Mouse (Mus musculus): ENCODE data around the gene Tmem212. TPM values are rescaled to one million over a fixed set of nuclear protein-coding genes. Genes with fewer than 3 reads are reported as not detected.

Tmem212 gene
- total RNA-seq, 2 experiments from 2014 or later, result 1.2 to 1.8 TPM

DNA sequence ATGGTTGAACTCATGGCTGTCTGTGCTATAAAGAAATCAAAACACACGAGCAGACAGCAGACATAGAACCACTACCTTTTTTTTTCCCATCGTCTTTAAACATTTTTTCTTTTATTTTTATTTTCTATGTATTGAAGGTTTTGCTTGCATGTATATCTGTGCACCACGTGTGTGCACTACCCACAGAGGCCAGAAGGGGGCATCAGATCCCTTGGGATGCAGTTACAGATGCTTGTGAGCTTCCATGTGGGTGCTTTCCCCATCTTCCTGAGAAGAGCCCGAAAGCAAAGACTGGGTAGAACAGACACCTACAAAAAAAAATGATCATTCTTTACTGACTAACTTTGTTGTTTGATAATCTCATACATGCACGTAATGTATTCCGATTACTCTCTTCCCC lies 5.7 kb upstream of the Tmem212 start:
- DNase-seq (ENCODE audit: extremely low spot score in 1 of 2, low spot score in 1 of 2), result no peak

DNA sequence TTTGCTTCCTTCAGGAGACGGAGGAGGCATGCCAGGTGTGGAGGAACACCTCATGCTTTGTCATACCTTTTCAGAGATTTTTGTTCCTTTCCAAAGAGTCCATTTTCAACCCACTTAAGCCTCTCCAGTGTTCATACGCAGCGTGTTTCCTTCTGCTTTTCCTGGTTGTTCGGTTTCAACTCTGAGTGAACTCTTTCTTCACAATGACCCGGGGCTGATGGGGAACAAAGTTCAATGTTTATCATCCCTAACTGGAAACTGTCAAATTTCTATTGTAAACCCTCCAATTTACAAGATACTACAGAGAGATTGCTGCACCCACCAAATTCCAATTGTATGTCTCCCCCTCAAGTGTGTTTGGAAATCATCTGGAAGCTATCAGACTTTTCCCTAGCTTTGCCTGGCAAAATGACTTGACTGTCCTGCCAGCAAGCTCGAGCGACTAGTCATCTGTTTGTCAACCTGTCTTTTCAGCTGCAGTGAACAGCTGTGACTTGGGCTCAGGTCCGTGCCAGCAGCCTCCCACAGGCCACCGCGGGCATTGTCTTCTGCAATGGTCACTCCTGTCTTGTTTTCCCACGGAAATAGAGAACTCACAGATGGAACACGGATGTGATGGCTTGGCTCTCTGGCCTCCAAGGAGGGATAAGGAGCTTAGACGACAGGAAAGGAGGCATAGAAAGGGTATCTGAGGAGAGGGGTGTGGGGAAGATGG lies 3.0 kb upstream of the Tmem212 start:
- peak in 1 of 2 experiments; percentile 14 for DNase-seq (ENCODE audit: extremely low spot score in 1 of 2, low spot score in 1 of 2)

DNA sequence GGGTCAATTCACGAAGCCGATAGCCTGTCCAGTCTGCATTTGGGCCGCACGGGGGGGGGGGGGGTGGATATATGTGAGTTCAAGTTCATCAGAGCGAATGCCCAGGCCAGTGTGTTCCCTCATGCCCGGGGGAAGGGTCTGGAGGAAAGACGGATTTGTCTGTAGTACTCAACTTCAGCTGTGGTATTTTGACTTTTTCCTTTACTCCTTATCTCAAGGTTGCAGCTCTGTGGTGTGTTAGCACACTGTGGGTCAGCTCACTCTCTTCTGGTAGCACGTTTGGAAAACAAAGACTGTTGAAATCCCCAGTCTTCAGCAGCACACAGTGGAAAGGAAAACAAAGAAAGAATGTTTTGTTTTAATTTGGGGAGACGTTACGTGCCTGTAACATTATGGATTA lies 2.0 kb upstream of the Tmem212 start:
- DNase-seq (ENCODE audit: extremely low spot score in 1 of 2, low spot score in 1 of 2), result no peak

DNA sequence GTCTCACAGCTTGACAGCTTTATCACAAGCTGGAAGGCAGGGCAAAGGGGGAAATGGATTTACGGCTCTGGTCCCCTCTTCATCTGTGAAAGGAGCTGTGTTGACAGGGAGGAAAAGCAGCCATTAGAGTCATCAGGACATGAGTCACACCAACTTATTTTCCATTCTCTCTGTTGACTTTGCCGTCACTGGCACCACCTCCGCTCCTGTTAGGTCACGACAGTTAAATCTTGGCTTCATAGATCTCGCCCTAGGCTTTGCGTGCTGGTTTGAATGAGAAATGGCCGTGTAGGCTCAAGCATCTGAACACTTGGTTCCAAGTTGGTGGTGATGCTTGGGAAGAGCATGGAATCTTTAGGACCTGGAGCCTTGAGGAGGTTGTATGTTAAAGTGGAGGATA lies 9.6 kb downstream of the Tmem212 start:
- DNase-seq (ENCODE audit: extremely low spot score in 1 of 2, low spot score in 1 of 2), result no peak

DNA sequence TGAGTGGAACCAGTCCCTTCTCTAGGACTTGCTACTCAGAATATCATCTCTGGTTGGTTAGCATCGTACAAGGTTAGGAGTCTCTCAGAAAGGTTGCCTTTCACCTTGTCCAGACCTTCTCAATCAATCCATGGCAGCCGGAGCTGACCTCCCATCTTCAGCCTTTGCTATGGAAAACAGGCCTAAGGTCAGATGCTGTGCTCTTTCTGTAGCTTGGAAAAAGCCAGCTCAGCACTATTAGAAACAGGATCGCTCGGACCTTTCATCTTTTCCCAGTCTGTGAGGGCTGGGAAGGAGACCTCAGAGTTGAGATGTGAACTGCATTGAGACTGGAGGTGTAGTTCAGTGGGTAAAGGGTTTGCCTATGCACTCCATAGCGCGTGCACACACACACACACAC lies 10.6 kb downstream of the Tmem212 start:
- no peak for DNase-seq (ENCODE audit: extremely low spot score in 1 of 2, low spot score in 1 of 2)

DNA sequence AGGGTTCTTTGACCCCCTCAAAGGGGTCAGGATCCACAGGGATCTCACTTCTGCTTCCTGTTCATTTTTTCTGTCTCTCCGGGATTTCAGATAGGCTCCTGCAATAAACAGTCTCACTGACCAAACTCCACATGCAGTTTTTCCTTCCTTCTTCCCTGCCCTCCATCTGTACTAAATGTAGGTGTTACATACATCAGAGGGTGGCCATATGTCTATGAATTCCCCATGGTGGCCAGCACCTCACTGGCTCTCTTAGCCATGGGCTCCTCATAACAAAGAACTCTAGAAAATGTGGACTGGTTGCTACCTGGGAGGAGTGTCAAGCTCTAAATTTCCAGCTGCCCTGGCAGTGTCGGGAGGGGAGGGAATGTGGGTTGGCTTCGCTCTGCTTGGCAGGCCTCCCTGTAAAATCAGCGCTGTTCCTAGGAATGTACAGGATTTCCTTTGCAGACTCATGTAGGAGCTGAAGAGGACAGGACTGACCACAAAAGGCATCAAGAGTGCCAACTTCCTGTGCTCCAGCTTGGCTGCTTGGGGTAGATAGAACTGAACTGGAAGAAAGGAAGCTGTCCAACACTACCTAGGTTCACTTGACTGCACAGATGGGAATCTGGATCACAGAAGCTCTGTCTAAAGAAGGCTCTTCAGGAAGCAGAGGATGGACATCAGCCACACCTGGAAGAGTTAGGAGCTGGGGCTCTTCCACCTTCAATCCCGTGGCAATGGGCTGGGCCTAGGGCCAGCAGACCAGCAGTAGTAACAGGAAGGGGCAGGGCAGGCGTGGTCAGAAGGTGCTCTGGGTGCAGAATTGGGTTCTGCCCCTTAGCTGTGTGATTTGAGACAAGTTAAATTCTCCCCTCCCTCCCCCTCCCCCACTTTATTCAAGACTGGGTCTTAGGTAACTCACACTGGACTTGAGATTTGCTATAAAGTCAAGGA lies 14.0 kb downstream of the Tmem212 start:
- no peak for DNase-seq (ENCODE audit: extremely low spot score in 1 of 2, low spot score in 1 of 2)

DNA sequence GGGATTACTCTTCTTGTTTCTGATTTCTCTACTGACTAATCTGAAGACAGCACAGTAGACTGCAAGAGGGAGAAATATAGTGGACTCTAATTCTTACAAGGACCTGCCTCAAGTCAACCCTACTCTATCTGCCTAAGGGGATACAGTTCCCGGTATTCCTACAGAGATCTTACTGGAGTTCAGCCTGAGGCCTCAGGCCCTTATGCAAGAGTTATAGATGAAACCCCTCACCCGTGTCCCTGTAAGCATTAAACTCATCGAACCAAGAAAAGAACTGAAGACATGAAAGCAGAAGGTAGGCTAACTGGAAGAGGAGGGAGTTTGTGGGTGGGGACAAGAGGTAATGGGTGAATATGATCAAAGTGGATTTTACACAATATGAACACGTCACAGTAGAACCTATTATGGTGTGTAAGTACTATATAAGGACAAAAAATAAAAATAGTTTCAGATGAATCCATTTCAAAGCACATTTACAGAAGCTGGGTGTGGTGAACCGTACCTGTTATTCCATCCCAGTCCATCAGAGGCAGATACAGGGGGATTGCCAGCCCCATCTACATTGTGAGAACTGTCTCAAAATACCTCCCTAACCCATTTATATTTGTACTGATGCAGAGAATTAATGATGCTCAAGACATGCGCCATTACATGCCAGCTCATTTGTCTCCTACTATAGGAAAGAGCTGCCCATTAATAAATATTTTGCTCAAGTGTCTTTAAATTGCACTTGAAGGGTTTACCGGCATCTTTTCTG lies 17.1 kb downstream of the Tmem212 start:
- no peak for DNase-seq (ENCODE audit: extremely low spot score in 1 of 2, low spot score in 1 of 2)

DNA sequence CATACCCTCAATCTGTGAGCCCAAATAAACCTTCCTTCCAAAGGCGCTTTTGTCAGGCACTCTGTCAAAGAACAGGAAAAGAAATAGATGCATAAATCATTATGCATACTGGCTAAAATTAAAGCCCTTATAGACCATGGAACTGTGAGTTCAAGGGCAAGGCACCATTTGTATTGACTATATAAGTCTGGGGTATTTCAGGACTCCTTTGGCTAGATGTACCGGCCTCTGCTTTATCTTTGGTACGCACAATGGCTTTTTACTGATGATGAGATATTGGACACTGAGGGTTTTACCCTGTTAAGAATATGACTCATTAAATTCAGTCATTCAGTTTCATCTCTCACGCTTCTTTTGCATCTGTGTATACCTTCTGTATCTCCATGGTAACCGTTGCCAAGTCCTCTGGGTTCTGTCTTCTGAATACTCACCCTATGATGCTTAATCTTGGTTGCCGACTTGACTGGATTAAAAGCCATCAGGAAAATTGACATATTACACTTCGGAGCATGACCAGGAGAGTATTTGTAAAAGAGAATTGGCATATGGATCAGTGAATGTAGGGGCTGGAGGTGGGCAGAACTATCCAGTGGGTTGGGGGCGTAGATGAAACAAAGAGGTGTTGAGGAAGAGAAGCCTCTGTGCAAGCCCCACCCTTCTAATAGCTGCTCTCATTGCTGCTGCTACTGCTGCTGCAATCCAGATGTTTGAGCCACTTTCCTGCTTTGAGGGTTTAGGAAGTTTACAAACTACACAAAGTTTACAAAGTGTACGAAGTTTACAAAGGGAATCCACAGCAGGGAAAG lies 22.7 kb downstream of the Tmem212 start:
- DNase-seq (ENCODE audit: extremely low spot score in 1 of 2, low spot score in 1 of 2), result no peak

DNA sequence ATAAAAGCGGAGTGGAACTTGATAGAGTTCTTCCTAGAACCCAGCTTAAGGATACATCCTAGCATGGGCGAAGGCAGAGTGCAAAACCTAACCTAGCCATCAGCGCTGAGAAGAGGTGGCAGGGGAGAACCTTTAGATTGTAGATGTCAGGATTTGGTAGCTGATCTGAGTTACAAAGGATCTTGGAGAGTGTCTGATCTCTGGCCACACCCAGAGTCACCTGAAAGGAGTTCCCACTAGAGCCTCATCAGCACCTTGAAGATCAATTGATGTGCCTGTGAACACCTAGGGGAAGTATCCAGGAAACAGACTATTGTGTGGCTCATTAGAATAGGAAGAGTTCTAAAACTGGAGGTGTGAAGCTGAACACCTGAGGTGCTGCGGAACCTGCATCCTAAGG lies 23.7 kb downstream of the Tmem212 start:
- no peak for DNase-seq (ENCODE audit: extremely low spot score in 1 of 2, low spot score in 1 of 2)

DNA sequence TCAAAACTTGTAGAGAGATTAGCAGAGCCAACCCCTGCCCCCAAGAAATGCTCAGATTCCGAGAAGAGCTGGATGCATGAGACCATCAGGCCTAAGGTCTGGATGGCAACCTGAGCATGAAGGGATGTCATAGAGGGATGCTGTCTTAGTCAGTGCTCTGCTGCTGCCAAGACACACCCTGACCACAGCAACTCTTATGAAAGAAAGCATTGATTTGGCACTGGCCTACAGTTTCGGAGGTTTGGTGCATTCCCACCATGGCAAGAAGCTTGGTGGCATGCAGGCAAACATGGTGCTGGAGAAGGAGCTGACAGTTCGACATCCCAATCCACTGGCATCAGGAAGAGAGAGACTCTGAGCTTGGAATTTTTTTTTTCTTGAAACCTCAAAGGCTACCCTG lies 24.3 kb downstream of the Tmem212 start:
- DNase-seq (ENCODE audit: extremely low spot score in 1 of 2, low spot score in 1 of 2), result no peak

DNA sequence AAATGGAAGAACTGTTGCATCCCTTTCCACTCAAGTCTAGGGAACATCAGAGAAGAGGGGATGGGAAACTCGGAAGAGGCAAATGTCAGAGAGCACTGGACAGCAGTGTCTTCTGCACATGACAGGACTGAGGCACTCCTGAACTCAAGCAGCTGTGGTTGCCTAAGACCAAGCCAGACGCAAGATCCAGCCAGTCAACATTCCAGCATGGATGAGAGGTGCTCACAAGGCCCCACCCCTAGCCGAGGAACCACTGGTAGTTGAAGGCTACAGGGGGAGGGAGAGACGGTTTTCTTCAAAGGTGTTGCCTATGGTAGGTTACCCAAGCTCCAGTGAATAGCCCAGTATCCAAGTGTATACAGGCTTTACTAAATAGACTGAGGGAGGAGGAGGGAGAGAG lies 24.8 kb downstream of the Tmem212 start:
- DNase-seq (ENCODE audit: extremely low spot score in 1 of 2, low spot score in 1 of 2), result no peak

DNA sequence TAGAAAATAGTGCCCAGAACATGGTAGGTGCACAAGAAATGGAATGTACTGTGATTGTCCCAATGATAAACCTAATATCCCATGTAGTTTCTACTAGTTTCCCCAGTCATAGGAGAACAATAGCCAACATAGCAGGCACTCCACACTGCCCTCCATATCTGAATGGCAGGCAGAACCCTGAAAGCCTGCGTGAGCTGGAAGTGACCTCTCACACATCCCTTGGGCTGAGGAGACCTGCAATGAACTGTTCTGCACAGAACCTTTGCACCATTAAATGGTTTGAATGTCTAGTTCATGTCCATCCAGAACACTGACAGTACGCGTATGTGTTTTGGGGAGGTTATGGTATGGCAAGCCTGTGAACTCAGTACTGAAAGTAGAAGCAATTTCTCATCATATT lies 27.5 kb downstream of the Tmem212 start:
- DNase-seq (ENCODE audit: extremely low spot score in 1 of 2, low spot score in 1 of 2), result no peak

DNA sequence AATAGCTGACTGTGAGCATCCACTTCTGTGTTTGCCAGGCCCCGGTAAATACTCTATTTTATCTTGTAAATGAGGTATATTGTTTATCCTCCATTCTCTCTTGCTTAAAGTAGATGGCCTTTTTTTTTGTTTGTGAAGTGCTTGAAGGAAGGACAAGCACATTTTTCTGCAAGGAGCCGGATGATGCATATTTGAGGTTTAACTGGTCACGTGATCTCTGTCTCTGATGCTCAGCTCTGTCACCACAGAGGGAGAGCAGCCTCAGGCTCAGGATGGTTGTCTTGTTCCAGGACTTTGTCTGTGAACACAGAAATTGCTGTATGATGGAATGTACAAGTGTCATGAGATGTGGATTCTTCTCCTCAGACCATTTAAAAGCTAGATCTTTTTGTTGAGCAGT lies 28.4 kb downstream of the Tmem212 start:
- DNase-seq (ENCODE audit: extremely low spot score in 1 of 2, low spot score in 1 of 2), result no peak

DNA sequence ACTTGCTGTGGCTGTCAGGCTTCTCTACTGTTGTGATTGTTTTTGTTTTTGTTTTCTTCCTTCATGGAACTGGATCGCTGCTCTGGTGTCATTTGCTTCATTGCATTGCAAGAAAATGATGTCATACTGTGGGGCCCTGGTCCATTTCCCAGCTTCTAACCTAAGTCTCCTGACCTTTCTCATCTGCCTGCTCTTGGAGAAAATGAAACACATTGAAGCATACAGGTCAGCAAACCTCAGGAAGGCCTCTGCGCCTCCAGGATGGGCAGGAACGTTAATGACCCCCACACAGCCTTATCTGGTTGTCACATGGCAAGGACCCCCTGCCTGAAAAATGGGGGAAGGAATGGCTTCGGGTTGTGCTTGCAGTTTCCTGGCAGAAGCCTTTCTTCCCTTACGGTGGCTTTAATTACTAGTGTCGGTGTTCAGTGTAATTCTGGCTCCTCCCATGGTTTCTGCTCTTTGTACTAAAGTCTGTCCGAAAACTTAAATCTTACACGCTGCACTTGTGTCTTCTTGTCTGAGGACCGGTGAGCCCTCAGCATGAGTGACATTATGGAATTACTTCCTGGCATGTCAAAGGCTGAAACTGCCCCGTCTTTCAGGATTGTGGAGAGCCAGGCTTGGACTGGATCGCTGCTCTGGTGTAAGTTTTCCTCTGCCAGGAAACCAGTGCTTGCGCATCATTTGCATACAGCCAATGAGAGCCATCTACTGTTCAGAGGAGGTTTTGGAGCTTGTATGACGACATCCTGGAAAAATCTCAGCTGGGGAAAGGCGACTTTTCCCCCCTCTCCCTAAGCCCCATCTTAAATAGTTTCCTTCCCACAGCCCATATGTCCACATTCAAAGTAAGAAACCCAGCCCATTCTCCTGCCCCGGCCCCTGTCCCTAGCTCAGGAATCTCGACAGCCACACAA lies 33.1 kb downstream of the Tmem212 start:
- DNase-seq (ENCODE audit: extremely low spot score in 1 of 2, low spot score in 1 of 2), result peak; percentile 31 to 44

DNA sequence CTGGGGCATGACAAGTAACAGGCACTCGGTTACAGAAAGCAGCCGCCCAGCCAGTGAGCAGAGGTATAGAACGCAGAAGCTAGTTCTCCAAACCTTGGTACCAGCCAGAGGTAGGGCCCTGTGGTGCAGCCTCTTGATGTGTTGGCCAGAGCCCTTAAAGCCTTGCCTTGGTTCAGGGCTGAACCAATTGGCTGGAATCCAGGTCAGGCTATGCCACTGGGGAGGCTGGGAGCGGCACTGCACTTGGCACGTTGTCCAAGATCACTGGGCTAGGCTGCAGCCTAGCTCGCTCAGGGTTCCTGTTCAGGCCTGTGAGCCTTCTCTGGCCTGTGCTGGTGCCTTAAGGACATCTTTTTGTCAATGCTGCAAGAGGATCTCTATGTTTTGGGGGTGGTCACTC lies 34.6 kb downstream of the Tmem212 start:
- DNase-seq (ENCODE audit: extremely low spot score in 1 of 2, low spot score in 1 of 2), result peak in 1 of 2 experiments; percentile 16

DNA sequence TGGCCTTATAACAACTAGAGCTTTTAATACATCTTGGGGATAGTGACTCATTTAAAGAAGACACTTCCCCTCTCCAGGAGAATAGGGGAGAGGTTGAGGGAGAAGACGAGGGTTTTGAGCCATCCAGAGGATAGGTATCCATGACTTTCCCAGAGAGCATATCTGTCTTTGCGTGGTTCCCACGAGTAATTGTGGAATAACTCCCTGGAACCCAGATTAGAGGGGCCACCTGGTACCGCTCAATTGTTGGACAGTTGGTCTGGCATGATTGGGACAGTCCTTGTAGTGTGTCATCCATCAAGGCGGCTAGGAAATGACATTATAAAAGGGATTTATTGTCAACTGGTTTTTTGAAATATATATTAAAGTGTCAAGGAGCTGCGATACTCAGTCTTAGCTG lies 35.1 kb downstream of the Tmem212 start:
- DNase-seq (ENCODE audit: extremely low spot score in 1 of 2, low spot score in 1 of 2), result no peak

DNA sequence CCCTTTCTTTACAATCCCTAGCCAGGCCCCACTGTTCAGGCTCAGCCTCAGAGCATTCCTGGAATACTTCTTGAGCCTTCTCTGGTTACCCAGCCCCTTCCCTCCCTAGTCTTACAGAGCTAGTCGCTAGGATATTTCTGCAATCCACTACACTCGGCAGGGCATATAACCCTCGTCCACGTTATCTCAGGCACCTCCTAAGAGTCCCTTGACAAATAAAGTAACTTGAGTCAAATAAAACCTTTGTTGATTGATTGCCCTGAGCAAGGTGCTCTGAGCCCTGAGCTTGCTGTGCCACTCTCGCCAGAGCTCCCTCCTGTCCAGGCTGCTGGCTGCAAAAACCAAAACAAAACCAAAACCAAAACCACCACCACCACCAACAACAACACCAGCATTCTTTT lies 37.0 kb downstream of the Tmem212 start:
- DNase-seq (ENCODE audit: extremely low spot score in 1 of 2, low spot score in 1 of 2), result no peak

DNA sequence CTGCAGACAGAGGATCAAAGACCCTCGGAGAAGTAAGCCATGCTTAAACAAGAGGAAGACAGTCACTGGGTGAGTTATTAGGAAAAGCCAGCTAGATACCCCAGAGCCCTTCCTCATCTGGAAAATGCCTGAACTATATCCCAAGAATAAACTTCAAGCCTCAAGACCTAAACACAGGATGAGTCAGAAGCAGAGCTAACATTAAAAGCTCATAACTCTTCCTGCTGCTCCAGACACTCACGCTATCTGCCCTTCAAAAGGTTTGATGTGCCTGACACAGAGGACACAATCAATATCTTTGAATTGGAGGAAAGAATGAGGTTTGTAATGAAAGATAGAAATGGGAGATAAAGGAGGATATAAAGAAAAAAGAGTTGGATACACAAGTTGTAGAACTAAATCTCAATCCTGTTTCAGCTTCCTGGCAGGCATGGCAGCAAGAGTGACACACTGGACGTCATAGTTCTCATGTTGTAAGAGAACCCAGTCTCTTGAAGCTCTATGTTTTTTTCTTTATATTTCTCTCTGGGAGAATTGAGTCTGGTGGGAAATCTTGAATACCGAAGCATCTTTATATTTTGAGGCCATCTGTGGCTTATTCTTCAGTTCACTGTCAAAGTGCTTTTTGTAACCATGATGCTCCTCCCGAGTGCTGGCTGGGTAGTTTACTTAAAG lies 37.6 kb downstream of the Tmem212 start:
- no peak for DNase-seq (ENCODE audit: extremely low spot score in 1 of 2, low spot score in 1 of 2)

DNA sequence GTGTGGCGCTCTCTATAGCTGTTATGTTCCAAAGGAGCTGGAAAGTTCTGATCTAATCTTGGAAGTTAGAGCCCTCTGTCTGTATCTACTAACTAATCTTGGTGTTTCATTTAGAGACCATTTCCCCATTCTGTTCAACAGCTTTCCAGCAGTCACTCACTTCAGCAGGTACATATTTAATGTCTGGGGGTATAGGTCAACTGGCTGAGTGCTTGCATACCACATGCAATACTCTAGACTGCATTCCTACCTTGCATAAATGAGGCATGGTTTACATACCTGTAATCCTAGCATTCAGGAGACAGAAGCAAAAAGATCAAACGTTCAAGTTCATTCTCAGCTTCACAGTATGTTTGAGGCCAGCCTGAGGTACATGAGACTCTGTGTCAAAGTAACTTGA lies 39.9 kb downstream of the Tmem212 start:
- DNase-seq (ENCODE audit: extremely low spot score in 1 of 2, low spot score in 1 of 2), result no peak

Measured in layer of hippocampus, postnatal 25 days (tissue).